Mouse (Mus musculus) ES-CJ7 (cell line): ENCODE data around the gene Olfr116.

Source experiments
- DNase-seq: peaks from one replicate; pipeline ENCODE4 v3.0.0; 2011; ENCODE audit warnings: low read depth, low spot score

The Olfr116 gene

DNA sequence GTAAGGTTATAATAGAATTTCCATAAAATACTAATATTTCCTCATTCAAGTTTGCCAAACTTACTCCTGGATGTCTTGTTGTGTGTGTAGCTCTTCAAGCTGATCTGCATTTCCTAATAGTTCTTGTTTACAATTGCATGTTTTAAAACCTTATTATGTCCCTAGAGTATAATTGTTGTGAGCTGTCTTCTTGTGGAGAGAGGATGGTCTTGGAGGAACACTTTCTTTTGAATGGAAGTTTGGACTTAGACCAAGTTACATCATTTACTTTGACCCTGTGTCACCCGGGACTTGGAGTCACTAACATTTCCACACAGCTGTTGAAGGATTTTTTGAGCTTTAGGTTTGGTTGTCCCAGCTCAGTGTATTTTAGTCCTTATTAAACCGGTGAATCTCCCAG is at the start of gene Olfr116, which contains the start of gene Olfr115:
Gene Olfr116 (minus strand): TSS at position 191 of the 400 bp plus-strand sequence.
Gene Olfr115 (minus strand): TSS at position 101 of the 400 bp plus-strand sequence.
- no peak for DNase-seq

DNA sequence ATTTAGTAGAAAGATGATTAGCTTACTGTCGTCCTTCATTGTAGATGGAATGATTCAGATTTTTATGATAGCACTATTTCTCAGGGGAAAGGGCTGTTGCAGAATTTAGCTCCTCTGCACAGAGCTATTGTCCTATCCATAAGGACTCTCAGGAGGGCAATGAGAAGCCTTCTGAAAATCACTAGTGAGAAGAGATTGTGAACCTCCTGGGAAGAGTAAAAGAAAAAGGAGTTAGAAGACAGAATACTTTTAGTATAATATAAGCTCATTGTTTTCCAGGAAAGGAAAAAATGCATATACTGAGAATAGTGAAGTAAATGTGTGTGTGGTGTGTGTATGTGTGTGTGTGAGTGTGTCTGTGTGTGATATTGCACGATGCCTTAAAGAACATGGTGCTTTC is 39.7 kb upstream of the Olfr116 start, which contains the start of gene Olfr118:
Gene Olfr118 (plus strand): TSS at position 301 of the 400 bp plus-strand sequence.
- DNase-seq, result no peak

DNA sequence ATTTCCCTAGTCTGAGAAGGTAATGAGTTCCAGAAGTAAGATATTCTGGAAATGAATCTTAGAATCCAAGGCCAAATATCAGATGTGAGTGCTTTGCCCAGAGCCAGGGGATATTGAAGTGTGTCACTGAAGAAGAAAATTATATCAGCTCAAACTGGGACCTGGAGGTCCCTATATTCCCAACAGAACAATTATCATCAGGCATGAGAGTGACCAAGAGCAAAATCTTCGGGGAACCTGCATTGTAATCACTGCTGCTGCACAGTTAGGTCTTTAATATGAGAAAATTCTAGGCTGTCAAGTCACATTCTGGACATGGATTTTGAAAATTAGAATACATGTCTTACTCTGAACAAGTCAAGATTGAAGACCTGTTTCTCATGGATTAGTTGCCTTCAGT is 36.7 kb upstream of the Olfr116 start, which contains the start of gene Olfr117:
Gene Olfr117 (minus strand): TSS at position 101 of the 400 bp plus-strand sequence.
- DNase-seq, result no peak

DNA sequence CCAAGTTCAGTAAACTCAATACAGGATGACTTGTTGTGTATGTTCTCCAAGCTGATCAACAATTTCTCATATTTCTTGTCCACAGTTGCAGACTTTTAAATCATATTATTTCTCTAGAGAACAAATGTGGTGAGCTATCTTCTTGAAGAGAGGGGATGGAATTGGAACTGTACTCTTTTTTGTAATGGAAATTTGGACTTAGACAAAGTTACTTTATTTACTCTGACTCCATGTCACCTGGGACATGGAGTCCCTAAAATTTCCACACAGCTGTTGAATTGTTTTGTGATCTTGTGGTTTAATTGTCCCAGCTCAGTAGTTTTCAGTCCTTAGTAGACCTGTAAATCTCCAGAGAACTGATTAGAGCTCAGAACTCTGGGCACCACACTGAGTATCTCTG is 34.4 kb downstream of the Olfr116 start, which contains the start of gene Olfr114:
Gene Olfr114 (minus strand): TSS at position 101 of the 400 bp plus-strand sequence.
- DNase-seq, result no peak

DNA sequence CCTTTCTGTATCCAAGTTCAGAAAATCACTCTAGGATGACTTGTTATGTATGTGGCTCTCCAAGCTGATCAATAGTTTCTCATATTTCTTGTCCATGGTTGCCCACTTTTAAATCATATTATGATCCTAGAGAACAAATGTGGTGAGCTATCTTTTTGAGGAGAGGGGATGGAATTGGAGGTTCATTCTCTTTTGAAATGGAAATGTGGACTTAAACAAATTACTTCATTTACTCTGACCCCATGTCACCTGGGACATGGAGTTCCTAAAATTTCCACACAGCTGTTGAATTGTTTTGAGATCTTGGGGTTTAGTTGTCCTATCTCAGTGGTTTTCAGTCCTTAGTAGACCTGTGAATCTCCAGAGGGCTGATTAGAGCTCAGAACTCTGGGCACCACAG is 49.4 kb downstream of the Olfr116 start, which contains the start of gene Olfr113:
Gene Olfr113 (minus strand): TSS at position 101 of the 400 bp plus-strand sequence.
- DNase-seq, result no peak
